Mouse (Mus musculus): ENCODE measurements at regions not wholly inside any gene's neighbourhood (a gene's known extent, or its start where the extent isn't known, plus 50 kb on each side); places are given as distances from the start of the nearest gene placed in this dataset.

- 86% methylated on average over 11 of the region's 11 CpGs for WGBS
- no peak overlapping the region for H3K4me3 ChIP-seq (ENCODE audit: low read depth, low read length)
- no peak overlapping the region for H3K27ac ChIP-seq (ENCODE audit: low read length)
- H3K9ac ChIP-seq (ENCODE audit: low read depth, low read length): no peak overlapping the region
- H3K4me1 ChIP-seq (ENCODE audit: control insufficient read depth, insufficient read depth, low read length): no peaks in the 10 kb centered on the region
- ATAC-seq: no peak
- H3K27me3 ChIP-seq (ENCODE audit: control insufficient read depth, insufficient read depth, low read depth, low read length): no peaks in the 10 kb centered on the region
- H3K36me3 ChIP-seq (ENCODE audit: control insufficient read depth, insufficient read depth, low read length): no peaks in the 10 kb centered on the region
- H3K9me3 ChIP-seq (replicated peaks; ENCODE audit: control insufficient read depth, low read length, poor library complexity, severe bottlenecking): no peaks in the 10 kb centered on the region
- H3K4me2 ChIP-seq (ENCODE audit: low read length): no peak overlapping the region
These were observed 55.5 kb downstream of the E030025P04Rik start for GRCm38 (mm10) chr11:109088488-109089252.

GRCm38 (mm10) chr11:109081957-109082356, 62.2 kb downstream of the E030025P04Rik start:
- no peak for ATAC-seq
- Histone ChIP-seq H3K27me3 (ENCODE audit: control insufficient read depth, insufficient read depth, low read depth, low read length) (no peaks in the 10 kb centered on the region), H3K36me3 (ENCODE audit: control insufficient read depth, insufficient read depth, low read length) (no peaks in the 10 kb centered on the region), H3K4me1 (ENCODE audit: control insufficient read depth, insufficient read depth, low read length) (no peaks in the 10 kb centered on the region), H3K9me3 (replicated peaks; ENCODE audit: control insufficient read depth, low read length, poor library complexity, severe bottlenecking) (no peaks in the 10 kb centered on the region), H3K9ac (ENCODE audit: low read depth, low read length) (no peak overlapping the region), H3K4me3 (ENCODE audit: low read depth, low read length) (no peak overlapping the region), H3K27ac (ENCODE audit: low read length) (no peak overlapping the region), H3K4me2 (ENCODE audit: low read length) (no peak overlapping the region)
- WGBS: 97% methylated on average over 4 of the region's 4 CpGs

DNA sequence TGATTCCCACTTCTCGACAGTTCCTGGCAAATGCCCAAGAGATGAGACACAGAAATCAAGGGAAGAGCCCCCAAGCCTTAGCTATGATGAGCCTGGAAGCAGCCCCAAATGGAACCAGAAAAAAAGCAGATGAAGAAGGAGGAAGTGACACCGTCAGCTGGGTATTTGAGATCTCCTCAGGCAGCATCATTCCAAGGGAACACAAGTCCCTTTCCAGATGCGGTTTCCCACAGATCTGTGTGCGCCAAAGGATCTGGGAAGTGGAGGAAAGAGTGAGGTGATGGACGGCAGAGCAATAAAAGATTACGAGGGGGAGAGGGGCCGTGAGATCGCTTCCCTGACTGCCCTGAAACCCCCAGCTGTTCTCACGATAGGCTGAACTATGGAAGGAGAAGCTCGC, 62.7 kb downstream of the E030025P04Rik start:
- H3K4me1 ChIP-seq (ENCODE audit: control insufficient read depth, insufficient read depth, low read length): no peaks in the 10 kb centered on the region
- H3K4me3 ChIP-seq (ENCODE audit: low read depth, low read length): no peak overlapping the region
- H3K4me2 ChIP-seq (ENCODE audit: low read length): no peak overlapping the region
- no peak overlapping the region for H3K27ac ChIP-seq (ENCODE audit: low read length)
- H3K36me3 ChIP-seq (ENCODE audit: control insufficient read depth, insufficient read depth, low read length): no peaks in the 10 kb centered on the region
- no peaks in the 10 kb centered on the region for H3K27me3 ChIP-seq (ENCODE audit: control insufficient read depth, insufficient read depth, low read depth, low read length)
- no peak for ATAC-seq
- no peak overlapping the region for H3K9ac ChIP-seq (ENCODE audit: low read depth, low read length)
- WGBS: 78% methylated on average over 10 of the region's 10 CpGs
- H3K9me3 ChIP-seq (replicated peaks; ENCODE audit: control insufficient read depth, low read length, poor library complexity, severe bottlenecking): no peaks in the 10 kb centered on the region

DNA sequence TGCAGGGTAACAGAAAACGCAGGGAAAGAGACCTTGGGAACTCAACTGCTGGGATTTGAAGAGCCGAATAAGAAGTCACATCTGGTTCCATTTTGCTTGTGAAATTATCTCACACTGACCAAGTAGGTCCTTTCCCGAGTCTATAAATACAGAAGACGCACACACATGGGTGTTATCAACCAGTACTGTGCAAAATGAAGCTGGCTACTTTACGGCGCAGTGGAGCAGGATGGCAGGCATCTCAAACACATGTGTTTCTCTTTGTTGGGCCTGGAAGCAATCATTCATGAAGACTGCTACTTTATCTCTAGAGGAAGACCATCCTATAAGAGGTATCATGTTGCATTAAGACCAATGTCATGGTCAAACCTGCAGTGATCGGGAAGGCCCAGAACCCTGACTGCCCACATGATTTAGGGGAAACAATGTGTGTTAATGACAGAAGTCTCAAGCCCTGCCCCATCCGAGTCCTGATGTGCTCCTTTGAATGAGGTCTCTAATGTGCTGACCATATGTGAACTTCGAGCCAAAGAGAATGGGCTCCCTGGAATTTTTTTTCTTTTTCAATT, 63.2 kb downstream of the E030025P04Rik start:
- ATAC-seq: no peak
- Histone ChIP-seq H3K4me2 (ENCODE audit: low read length) (no peak overlapping the region), H3K36me3 (ENCODE audit: control insufficient read depth, insufficient read depth, low read length) (no peaks in the 10 kb centered on the region), H3K4me3 (ENCODE audit: low read depth, low read length) (no peak overlapping the region), H3K27ac (ENCODE audit: low read length) (no peak overlapping the region), H3K4me1 (ENCODE audit: control insufficient read depth, insufficient read depth, low read length) (no peaks in the 10 kb centered on the region), H3K9ac (ENCODE audit: low read depth, low read length) (no peak overlapping the region), H3K9me3 (replicated peaks; ENCODE audit: control insufficient read depth, low read length, poor library complexity, severe bottlenecking) (no peaks in the 10 kb centered on the region), H3K27me3 (ENCODE audit: control insufficient read depth, insufficient read depth, low read depth, low read length) (no peaks in the 10 kb centered on the region)
- 91% methylated on average over 9 of the region's 9 CpGs for WGBS

DNA sequence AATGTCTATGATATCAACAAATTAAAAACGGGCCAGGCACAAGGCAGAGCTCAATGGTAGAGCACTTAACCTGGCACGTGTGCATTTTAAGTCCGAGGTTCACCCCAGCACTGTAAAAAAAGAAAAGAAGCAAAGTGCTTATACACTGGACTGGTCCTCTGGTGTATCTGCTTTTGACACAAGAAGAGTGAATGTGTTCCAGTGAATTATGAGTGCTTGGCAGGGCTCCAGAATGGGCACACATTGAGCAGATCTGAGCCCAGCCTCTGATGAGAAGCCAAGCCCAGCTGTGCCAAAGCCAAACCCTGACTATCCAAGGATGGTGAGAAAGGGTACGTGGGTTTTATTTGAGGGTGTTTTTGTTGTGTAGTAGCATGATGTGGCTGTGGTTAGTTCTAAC, 64.7 kb downstream of the E030025P04Rik start:
- WGBS: 77% methylated on average over 4 of the region's 4 CpGs
- ATAC-seq: no peak

GRCm38 (mm10) chr11:109076587-109077417, 67.4 kb downstream of the E030025P04Rik start:
- no peaks in the 10 kb centered on the region for H3K36me3 ChIP-seq (ENCODE audit: control insufficient read depth, insufficient read depth, low read length)
- H3K4me3 ChIP-seq (ENCODE audit: low read depth, low read length): no peak overlapping the region
- H3K9ac ChIP-seq (ENCODE audit: low read depth, low read length): no peak overlapping the region
- H3K4me1 ChIP-seq (ENCODE audit: control insufficient read depth, insufficient read depth, low read length): no peaks in the 10 kb centered on the region
- H3K27ac ChIP-seq (ENCODE audit: low read length): no peak overlapping the region
- H3K9me3 ChIP-seq (replicated peaks; ENCODE audit: control insufficient read depth, low read length, poor library complexity, severe bottlenecking): no peaks in the 10 kb centered on the region
- WGBS: 65% methylated on average over 19 of the region's 19 CpGs
- no peaks in the 10 kb centered on the region for H3K27me3 ChIP-seq (ENCODE audit: control insufficient read depth, insufficient read depth, low read depth, low read length)
- ATAC-seq: no peak
- H3K4me2 ChIP-seq (ENCODE audit: low read length): no peak overlapping the region

More for the DNA sequence above, 64.7 kb downstream of the E030025P04Rik start:
- Histone ChIP-seq H3K4me3 (ENCODE audit: low read depth, low read length) (no peak overlapping the region), H3K9me3 (replicated peaks; ENCODE audit: control insufficient read depth, low read length, poor library complexity, severe bottlenecking) (no peaks in the 10 kb centered on the region), H3K27ac (ENCODE audit: low read length) (no peak overlapping the region), H3K36me3 (ENCODE audit: control insufficient read depth, insufficient read depth, low read length) (no peaks in the 10 kb centered on the region), H3K9ac (ENCODE audit: low read depth, low read length) (no peak overlapping the region), H3K4me1 (ENCODE audit: control insufficient read depth, insufficient read depth, low read length) (no peaks in the 10 kb centered on the region), H3K27me3 (ENCODE audit: control insufficient read depth, insufficient read depth, low read depth, low read length) (no peaks in the 10 kb centered on the region), H3K4me2 (ENCODE audit: low read length) (no peak overlapping the region)

- ATAC-seq: no peak
These were observed 72.8 kb downstream of the E030025P04Rik start for GRCm38 (mm10) chr11:109071340-109071739.

GRCm38 (mm10) chr11:109070412-109070811, 73.8 kb downstream of the E030025P04Rik start:
- no peak overlapping the region for H3K27ac ChIP-seq (ENCODE audit: low read length)
- 24% methylated on average over 9 of the region's 9 CpGs for WGBS

More at GRCm38 (mm10) chr11:109071340-109071739, 72.8 kb downstream of the E030025P04Rik start:
- Histone ChIP-seq H3K27me3 (ENCODE audit: control insufficient read depth, insufficient read depth, low read depth, low read length) (no peaks in the 10 kb centered on the region), H3K4me1 (ENCODE audit: control insufficient read depth, insufficient read depth, low read length) (peaks cover 16% of the 10 kb centered on the region), H3K27ac (ENCODE audit: low read length) (no peak overlapping the region), H3K9ac (ENCODE audit: low read depth, low read length) (no peak overlapping the region), H3K9me3 (replicated peaks; ENCODE audit: control insufficient read depth, low read length, poor library complexity, severe bottlenecking) (no peaks in the 10 kb centered on the region), H3K4me2 (ENCODE audit: low read length) (no peak overlapping the region), H3K36me3 (ENCODE audit: control insufficient read depth, insufficient read depth, low read length) (no peaks in the 10 kb centered on the region), H3K4me3 (ENCODE audit: low read depth, low read length) (no peak overlapping the region)
- WGBS: 50% methylated on average over 2 of the region's 2 CpGs

DNA sequence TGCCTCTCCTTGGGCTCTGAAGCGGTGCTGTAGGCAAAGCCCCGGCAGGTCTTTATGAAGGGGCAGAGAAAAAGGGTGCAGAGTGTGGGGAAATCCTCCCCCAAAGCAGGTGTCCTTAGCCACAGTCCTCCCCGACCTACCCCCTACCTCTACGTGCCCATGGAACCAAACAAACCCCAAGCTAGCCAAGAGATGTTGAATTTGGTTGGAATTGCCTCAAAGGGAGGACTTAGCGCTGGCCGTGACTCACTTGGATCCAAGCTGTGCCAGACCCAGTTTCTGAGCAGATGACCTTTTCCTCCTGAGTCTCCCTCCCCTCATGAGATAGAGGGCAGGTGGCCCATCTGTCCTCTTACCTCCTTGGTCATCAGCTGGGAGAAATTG, 74.9 kb downstream of the E030025P04Rik start:
- no peaks in the 10 kb centered on the region for H3K36me3 ChIP-seq (ENCODE audit: control insufficient read depth, insufficient read depth, low read length)
- H3K4me2 ChIP-seq (ENCODE audit: low read length): no peak overlapping the region
- H3K4me3 ChIP-seq (ENCODE audit: low read depth, low read length): no peak overlapping the region
- H3K4me1 ChIP-seq (ENCODE audit: control insufficient read depth, insufficient read depth, low read length): peaks cover 16% of the 10 kb centered on the region
- H3K27me3 ChIP-seq (ENCODE audit: control insufficient read depth, insufficient read depth, low read depth, low read length): no peaks in the 10 kb centered on the region
- H3K27ac ChIP-seq (ENCODE audit: low read length): peak overlapping the region; percentile 60; the same call in 1 of the 2 replicates
- no peak; the same call in 1 of the 2 replicates for ATAC-seq
- 34% methylated on average over 6 of the region's 6 CpGs for WGBS
- H3K9ac ChIP-seq (ENCODE audit: low read depth, low read length): no peak overlapping the region
- no peaks in the 10 kb centered on the region for H3K9me3 ChIP-seq (replicated peaks; ENCODE audit: control insufficient read depth, low read length, poor library complexity, severe bottlenecking)

More at GRCm38 (mm10) chr11:109070412-109070811, 73.8 kb downstream of the E030025P04Rik start:
- Histone ChIP-seq H3K27me3 (ENCODE audit: control insufficient read depth, insufficient read depth, low read depth, low read length) (no peaks in the 10 kb centered on the region), H3K9me3 (replicated peaks; ENCODE audit: control insufficient read depth, low read length, poor library complexity, severe bottlenecking) (no peaks in the 10 kb centered on the region), H3K4me2 (ENCODE audit: low read length) (no peak overlapping the region), H3K4me1 (ENCODE audit: control insufficient read depth, insufficient read depth, low read length) (peaks cover 16% of the 10 kb centered on the region), H3K9ac (ENCODE audit: low read depth, low read length) (no peak overlapping the region), H3K4me3 (ENCODE audit: low read depth, low read length) (no peak overlapping the region), H3K36me3 (ENCODE audit: control insufficient read depth, insufficient read depth, low read length) (no peaks in the 10 kb centered on the region)
- ATAC-seq: no peak

Data from midbrain, embryonic 16.5 days (tissue).